Mouse (Mus musculus): ENCODE results near the gene A730061H03Rik.

Gene A730061H03Rik

DNA sequence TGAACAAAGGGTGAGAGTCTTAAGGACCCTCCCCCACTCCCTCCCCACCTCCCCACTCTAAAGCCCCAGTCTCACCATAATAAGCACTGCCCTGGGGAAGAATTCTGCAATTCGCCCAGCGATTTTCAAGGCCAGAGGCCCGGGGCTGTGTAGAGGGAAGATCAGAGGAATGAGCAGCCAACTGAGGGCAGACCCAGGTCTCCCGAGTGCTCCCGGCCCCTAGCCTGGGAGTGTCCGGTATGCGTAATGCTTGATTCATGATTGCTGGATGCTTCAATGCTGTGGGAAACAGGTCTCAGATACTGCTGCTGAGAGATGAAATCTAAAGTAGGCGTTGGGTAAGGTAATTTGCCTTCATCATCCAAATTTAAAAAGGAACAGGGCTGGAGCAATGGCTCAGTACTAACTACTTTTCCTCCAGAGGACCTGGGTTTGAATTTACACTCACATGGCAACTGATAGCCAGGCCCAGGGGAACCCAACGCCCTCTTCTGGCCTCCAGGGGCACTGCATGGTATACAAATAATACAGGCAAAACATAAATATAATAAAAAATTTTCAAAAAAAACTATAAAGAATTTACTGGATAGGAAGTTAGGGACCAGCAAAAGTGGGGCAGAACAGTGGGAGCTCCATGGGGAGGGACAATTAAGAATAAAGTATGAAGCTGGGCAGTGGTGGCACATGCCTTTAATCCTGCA lies 21.9 kb upstream of the A730061H03Rik start:
- DNase-seq (ENCODE audit: low spot score in 2 of 2) = no peak

DNA sequence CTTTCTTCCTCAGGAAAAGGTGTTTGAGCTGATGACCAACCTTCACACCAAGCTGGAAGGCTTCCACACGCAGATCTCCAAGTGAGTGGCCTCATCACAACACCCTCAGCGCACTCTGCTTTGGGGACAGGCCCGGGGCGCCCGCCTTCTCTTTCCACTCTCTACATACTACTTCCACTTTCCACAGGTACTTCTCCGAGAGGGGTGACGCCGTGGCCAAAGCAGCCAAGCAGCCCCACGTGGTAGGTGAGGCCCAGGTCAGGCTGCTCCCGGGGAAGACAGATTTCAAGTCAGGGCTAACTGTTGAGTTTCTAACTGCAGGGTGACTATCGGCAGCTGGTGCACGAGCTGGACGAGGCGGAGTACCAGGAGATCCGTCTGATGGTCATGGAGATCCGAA lies 20.5 kb upstream of the A730061H03Rik start:
- DNase-seq (ENCODE audit: low spot score in 2 of 2) = no peak

GRCm38 (mm10) chr14:55579511-55580496 lies 19.6 kb upstream of the A730061H03Rik start:
- no peak for DNase-seq (ENCODE audit: low spot score in 2 of 2)

GRCm38 (mm10) chr14:55578668-55579269 lies 18.6 kb upstream of the A730061H03Rik start:
- no peak for DNase-seq (ENCODE audit: low spot score in 2 of 2)

GRCm38 (mm10) chr14:55577871-55578667 lies 17.9 kb upstream of the A730061H03Rik start, which contains the start of gene Psme1:
Psme1 (plus strand) TSS chr14:55578123.
- DNase-seq (ENCODE audit: low spot score in 2 of 2) = peak; percentile 66

- DNase-seq (ENCODE audit: low spot score in 2 of 2) = peak in 1 of 2 experiments; percentile 41
Measured at GRCm38 (mm10) chr14:55576376-55576775, 16.2 kb upstream of the A730061H03Rik start.

DNA sequence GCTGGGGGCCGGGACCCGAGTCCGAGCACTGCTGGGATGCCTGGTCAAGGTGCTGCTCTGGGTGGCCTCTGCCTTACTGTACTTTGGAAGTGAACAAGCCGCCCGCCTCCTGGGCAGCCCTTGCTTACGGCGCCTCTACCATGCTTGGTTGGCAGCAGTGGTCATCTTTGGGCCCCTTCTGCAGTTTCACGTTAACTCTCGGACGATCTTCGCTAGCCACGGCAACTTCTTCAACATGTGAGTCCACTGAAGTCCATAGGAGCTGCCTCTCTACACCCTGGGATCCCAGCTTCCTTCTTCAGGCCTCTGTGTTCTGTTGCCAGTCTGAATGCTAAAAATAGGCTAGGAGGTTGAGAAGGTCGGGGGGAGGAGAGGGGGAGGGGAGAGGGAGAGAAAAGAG lies 15.5 kb upstream of the A730061H03Rik start:
- DNase-seq (ENCODE audit: low spot score in 2 of 2) = no peak

GRCm38 (mm10) chr14:55575302-55575701 lies 15.1 kb upstream of the A730061H03Rik start, which contains the start of gene Fitm1:
Fitm1 (plus strand) TSS chr14:55575617.
- DNase-seq (ENCODE audit: low spot score in 2 of 2) = no peak

DNA sequence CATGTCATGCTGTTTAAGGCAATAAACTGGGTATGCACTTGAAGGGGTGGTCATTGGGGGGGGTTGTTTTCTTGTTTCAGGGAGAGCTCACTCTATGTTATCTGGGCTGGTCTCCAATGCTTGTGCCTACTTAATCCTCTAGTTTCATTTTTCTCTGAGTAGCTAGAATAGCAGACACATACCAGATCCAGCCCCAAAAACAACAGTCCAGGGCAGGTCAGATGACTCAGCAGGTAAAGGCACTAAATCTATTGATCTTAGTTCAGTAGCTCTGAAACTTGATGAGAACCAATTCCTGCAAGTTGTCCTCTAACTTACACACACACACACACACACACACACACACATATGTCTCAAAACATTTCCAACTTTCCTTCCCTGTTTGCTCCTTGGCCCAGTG lies 11.6 kb upstream of the A730061H03Rik start:
- DNase-seq (ENCODE audit: low spot score in 2 of 2) = no peak

DNA sequence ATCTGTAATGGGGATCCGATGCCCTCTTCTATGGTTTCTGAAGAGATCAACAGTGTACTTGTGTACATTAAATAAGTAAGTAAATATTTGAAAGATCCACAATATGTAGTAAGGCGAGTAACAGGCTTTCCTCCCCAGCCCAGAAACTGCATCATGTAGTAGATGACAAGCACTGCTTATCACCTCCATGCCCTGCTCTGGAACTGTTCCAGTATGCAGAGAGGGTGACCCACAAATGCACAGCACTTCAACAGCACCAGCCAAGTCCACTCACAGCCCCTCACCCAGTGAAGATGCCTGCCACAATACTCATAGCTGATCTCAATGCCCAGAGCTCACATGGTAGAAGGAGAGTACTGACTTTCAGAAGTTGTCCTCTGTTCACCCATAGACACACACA lies 10.4 kb upstream of the A730061H03Rik start:
- DNase-seq (ENCODE audit: low spot score in 2 of 2) = no peak

- no peak for DNase-seq (ENCODE audit: low spot score in 2 of 2)
Measured at GRCm38 (mm10) chr14:55567496-55567895, 7.3 kb upstream of the A730061H03Rik start.

- no peak for DNase-seq (ENCODE audit: low spot score in 2 of 2)
Measured at GRCm38 (mm10) chr14:55565748-55566147, 5.5 kb upstream of the A730061H03Rik start.

GRCm38 (mm10) chr14:55563249-55563648 lies 3.0 kb upstream of the A730061H03Rik start:
- no peak for DNase-seq (ENCODE audit: low spot score in 2 of 2)

DNA sequence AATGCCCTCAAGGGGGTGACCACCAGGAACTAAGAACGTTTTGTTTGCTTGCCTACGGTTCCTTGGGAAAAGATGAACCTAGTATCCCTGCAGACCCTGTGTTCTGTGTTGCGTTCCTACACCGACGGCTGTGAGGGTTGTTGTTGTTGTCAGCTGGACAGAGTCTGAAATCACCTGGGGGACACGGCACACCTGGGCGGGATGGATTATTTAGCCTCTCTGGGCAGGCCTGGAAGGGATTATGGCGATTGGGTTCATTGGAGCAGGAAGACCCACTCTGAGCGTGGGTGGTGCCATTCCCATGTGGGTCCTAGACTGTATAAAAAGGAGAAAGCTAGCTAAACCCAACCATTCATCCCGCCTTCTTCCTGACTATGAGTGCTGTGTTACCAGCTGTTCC lies 1.7 kb upstream of the A730061H03Rik start:
- no peak for DNase-seq (ENCODE audit: low spot score in 2 of 2)

DNA sequence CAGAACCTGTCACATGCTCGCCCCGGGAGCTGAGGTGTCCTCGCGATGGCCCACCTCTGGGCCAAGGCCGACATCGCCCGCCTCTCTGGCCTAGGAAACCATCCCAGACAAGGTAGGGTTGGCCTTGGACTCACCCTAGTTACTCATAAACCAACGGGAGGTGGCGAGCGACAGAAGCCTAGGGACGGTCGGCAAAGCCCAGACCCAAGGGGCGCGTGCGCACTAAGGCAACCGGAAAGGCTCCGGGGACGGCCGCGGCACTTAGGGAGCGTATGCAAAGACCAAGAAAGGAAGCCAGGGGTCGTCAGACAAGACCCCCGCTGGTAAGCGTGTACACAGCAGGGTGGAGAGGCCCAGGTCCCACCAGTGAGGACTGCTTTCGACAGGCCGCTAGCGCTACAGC lies 406 bp downstream of the A730061H03Rik start, which contains the start of gene Dcaf11:
TSS of gene Dcaf11 (plus strand) at position 208 of the 403 bp plus-strand sequence.
- DNase-seq (ENCODE audit: low spot score in 2 of 2) = peak; percentile 87 to 89

GRCm38 (mm10) chr14:55558740-55559448 lies 1.3 kb downstream of the A730061H03Rik start:
- no peak for DNase-seq (ENCODE audit: low spot score in 2 of 2)

DNA sequence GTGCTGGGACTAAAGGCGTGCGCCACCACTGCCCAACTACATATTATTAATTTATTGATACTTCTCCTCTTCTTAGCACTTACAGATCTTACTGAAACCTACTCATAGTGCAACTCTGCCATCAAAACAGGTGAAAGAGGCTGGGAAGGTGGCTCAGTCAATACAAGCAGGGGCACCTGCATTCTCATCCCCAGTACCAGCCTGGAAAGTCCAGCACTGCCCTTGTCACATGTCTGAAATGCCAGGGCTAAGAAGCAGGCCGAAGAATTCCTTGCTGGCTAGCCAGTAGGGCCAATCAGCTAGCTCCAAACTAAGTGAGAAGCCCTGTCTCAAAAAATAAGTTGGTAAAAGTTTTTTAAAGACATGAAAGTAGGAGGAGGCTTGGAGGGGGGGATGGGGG lies 2.6 kb downstream of the A730061H03Rik start:
- DNase-seq (ENCODE audit: low spot score in 2 of 2) = no peak

DNA sequence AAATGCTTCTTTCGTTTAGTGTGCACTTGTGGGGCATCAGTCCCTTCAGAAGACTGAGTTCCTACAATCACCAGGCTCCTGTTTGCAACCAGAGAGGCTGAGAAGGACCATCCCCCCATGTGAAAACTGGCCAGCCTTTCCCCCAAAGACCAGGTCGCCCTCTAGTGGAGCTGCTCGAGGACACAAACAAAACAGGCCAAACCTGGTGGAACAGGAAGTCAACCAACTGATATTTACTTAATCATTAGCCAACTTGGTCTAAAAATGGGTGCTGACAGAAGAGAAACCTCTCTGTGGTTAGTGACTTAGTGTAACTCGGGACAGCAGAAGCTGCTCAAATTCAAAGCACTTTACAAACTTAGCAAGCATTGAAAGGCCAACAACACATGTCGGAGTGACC lies 3.2 kb downstream of the A730061H03Rik start:
- peak; percentile 74 to 78 for DNase-seq (ENCODE audit: low spot score in 2 of 2)

DNA sequence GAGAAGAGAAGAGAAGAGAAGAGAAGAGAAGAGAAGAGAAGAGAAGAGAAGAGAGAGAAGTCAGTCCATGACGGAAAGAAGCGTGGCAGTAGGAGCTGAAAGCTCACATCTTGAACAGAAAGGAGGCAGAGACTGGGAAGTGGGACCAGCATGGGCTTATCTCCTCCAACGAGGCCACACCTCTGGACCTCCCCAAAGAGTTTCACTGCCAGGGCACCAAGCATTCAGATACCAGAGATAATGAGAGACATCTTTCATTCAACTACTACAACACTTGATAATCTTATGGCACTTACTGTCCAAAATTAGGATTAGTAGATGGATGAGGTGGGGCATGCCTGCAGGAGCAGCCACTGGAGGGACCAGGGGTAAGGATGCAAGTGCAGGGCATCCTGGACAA lies 4.4 kb downstream of the A730061H03Rik start:
- DNase-seq (ENCODE audit: low spot score in 2 of 2) = no peak

DNA sequence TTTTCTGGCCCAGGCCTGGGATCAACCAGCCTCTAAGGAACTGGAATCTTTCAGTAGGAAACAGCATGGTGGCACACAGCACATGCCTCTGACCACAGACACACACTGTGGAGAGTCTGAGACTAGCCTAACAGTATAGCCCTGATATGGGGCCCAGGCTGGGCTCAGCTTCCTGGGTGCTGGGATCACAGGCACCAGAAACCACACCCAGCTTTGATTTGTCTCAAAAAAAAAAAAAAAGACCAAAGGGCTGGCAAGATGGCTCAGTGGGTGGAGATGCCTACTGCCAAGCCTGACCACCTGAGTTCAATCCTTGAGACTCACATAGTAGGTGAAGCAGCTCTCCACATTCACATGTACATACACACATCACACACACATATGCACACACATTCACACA lies 5.6 kb downstream of the A730061H03Rik start:
- DNase-seq (ENCODE audit: low spot score in 2 of 2) = no peak

DNA sequence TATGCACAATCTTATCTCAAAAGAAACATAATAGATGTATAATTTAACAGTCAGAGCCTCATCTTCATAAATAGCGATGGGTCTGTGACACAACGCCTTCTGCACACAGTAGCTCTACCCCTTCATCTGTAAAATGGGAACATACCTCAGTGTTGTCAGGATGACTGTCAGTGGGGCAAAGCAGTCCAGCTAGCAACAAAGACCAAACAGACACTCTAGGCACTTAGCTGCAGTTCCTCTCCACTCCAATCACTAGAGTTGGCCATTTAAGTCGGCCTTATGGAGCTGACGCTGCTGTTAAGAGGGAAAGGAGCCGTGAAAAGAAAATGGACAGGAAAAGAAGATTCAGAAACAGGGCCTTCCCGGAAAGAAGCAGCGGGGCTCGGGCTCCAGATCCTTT lies 8.4 kb downstream of the A730061H03Rik start:
- no peak for DNase-seq (ENCODE audit: low spot score in 2 of 2)

All from right cerebral cortex, adult 2 months (tissue).